Mouse (Mus musculus) limb, embryonic 14.5 days (tissue): ENCODE results near the gene Akap8l. TPM values are rescaled to one million over a fixed set of nuclear protein-coding genes. Genes with fewer than 3 reads are reported as not detected.

Experiments used
- ATAC-seq: fragments of 200-750 bp; cut with Nextera tagmentation; 2 replicates; pipeline ENCODE4 v1.8.0; 2017; ENCODE audit warnings: low read depth, moderate number of reproducible peaks, moderate TSS enrichment; ENCODE audit not compliant: low FRiP score
- DNase-seq: peaks from one replicate; pipeline ENCODE4 v3.0.0-alpha.2; 2015; ENCODE audit warnings: low spot score
- H3K27ac ChIP-seq: fragments of 300-500 bp; sonication (generic); replicated peaks from 2 replicates; pipeline ENCODE4 v1.5.1; 2014; ENCODE audit warnings: low read depth, mild to moderate bottlenecking, low read length, moderate library complexity, mixed read lengths
- H3K27me3 ChIP-seq: fragments of 300-500 bp; sonication (generic); 2 replicates; pipeline ENCODE4 v1.6.1; 2014; ENCODE audit warnings: low read length, mixed read lengths; ENCODE audit not compliant: control insufficient read depth, insufficient read depth
- H3K36me3 ChIP-seq: fragments of 300-500 bp; sonication (generic); 2 replicates; pipeline ENCODE4 v1.6.1; 2014; ENCODE audit warnings: mild to moderate bottlenecking, low read length, moderate library complexity, mixed read lengths; ENCODE audit not compliant: control insufficient read depth, insufficient read depth
- H3K4me1 ChIP-seq: fragments of 300-500 bp; sonication (generic); 2 replicates; pipeline ENCODE4 v1.6.1; 2014; ENCODE audit warnings: antibody characterized with exemption, low read length, mixed read lengths; ENCODE audit not compliant: control insufficient read depth, insufficient read depth
- H3K4me2 ChIP-seq: fragments of 300-500 bp; sonication (generic); replicated peaks from 2 replicates; pipeline ENCODE4 v1.6.1; 2014; ENCODE audit warnings: low read depth, mild to moderate bottlenecking, low read length, moderate library complexity; ENCODE audit not compliant: severe bottlenecking
- H3K4me3 ChIP-seq: fragments of 300-500 bp; sonication (generic); replicated peaks from 2 replicates; pipeline ENCODE4 v1.5.1; 2014; ENCODE audit warnings: low read length
- H3K9ac ChIP-seq: fragments of 300-500 bp; sonication (generic); 2 replicates; pipeline ENCODE4 v1.6.1; 2014; ENCODE audit warnings: mild to moderate bottlenecking, low read depth, low read length, moderate library complexity; ENCODE audit not compliant: severe bottlenecking
- H3K9me3 ChIP-seq: fragments of 300-500 bp; sonication (generic); 2 replicates; pipeline ENCODE4 v1.6.1; 2016; ENCODE audit warnings: low read length; ENCODE audit not compliant: control insufficient read depth
- POLR2A ChIP-seq: fragments of 200-500 bp; IDR thresholded peaks from 2 replicates; pipeline ENCODE4 v1.8.0; 2012; ENCODE audit warnings: inconsistent platforms, mild to moderate bottlenecking, moderate library complexity, borderline replicate concordance; ENCODE audit not compliant: insufficient read depth, insufficient read length; ENCODE audit errors: extremely low read depth
- WGBS: fragments of 180-500 bp; shearing (Covaris S2); extraction: QIAGEN DNeasy Blood & Tissue Kit; methylation state at CpG from one replicate; pipeline ENCODE4 v1.1.7; 2014; 5-methylcytosine and 5-hydroxymethylcytosine counted together
- polyA plus RNA-seq, 2 experiments: library from polyadenylated mRNA; depleted of rRNA in 1 of 2; stranded (reverse) in 1 of 2; unstranded in 1 of 2; fragments of >200 nt; fragmentation: Nextera tagmentation in 1 of 2; extraction: Ambion mirVana in 1 of 2; gene quantifications; 2 replicates each; pipeline versions ENCODE4 v1.2.1 to v1.2.3; 2012 to 2014

The Akap8l gene
- polyA plus RNA-seq, 2 experiments: 67.5 to 157 TPM

DNA sequence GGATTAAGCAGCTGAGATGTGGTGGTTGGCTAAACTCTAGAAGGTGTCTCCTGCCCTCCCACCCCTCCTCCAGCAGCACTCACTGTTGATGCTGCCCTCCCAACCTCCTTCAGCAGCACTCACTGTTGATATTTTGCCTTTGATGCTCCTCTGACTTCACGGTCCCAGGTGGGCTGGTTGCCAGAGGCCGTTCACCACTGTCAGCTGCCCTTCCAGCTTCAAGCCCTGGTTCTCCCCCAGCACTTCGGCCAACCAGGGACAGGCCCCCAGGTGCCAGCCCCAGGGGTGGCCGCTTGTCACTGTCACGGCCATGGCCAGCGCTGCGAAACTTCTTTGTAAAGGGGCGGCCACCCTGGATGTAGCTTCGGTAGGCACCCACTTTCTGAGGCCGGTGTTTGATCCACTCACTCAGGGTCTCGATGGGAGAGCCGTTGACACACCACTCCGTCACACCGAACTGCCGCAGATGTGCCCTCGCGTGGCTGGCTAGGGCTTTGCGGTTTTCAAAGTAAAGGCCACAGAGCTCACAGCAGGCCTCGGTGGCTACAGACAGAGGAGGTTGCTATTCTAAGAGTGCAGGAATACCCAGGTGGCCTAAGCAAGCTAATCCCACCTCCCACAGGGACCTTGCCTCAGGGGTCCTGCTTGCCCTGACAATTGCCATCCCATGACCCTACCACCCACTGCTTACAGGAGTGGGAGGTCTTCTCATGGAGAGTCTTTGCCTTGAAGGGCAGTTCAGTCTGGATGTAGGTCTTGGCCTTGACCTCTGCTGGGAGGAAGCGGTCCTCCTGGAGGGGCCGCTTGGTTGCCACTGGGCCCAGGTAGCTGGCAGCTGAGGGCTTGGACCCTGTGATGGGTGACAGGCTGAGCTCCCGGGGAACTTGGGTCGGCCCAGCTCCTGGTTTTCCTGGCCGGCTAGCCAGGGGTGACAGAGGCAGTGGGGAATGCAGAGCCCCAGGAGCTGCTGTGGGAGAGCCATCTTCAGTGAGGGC, 6.7 kb upstream of the Akap8l start:
- 88% methylated on average over 22 of the region's 24 CpGs for WGBS
- no peaks in the 10 kb centered on the region for H3K27me3 ChIP-seq
- no peak overlapping the region for H3K4me3 ChIP-seq
- no peaks in the 10 kb centered on the region for H3K9me3 ChIP-seq
- H3K36me3 ChIP-seq: peaks cover 88% of the 10 kb centered on the region
- TF ChIP-seq POLR2A: no peak
- H3K4me2 ChIP-seq: no peak overlapping the region
- ATAC-seq (no peak), DNase-seq (no peak)
- no peaks in the 10 kb centered on the region for H3K4me1 ChIP-seq
- H3K27ac ChIP-seq: no peak overlapping the region
- no peak overlapping the region for H3K9ac ChIP-seq

DNA sequence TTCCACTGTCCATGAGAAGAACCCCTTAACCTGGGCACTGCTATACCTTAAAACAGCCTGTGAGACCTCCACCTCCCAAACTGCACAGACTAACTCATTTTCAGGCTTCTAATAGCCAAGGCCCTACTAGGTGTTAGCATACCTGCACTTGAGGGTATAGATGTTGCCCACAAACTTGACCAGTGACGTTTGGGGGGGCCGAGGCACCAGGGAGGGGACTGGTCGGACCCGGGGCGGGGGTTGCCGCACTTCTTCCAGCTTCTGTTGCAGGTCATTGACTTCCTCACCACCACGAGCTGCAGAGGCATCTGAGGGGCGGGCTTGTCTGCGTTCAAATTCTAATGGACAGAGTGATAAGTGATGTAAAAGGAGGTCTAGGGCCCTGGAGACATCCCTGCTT, 5.9 kb upstream of the Akap8l start:
- no peaks in the 10 kb centered on the region for H3K4me1 ChIP-seq
- no peak for DNase-seq
- no peaks in the 10 kb centered on the region for H3K9me3 ChIP-seq
- H3K4me3 ChIP-seq: no peak overlapping the region
- no peak for ATAC-seq
- H3K27ac ChIP-seq: no peak overlapping the region
- peaks cover 80% of the 10 kb centered on the region for H3K36me3 ChIP-seq
- TF ChIP-seq POLR2A: no peak
- H3K4me2 ChIP-seq: no peak overlapping the region
- no peaks in the 10 kb centered on the region for H3K27me3 ChIP-seq
- H3K9ac ChIP-seq: no peak overlapping the region
- WGBS: 90% methylated on average over 9 of the region's 9 CpGs

DNA sequence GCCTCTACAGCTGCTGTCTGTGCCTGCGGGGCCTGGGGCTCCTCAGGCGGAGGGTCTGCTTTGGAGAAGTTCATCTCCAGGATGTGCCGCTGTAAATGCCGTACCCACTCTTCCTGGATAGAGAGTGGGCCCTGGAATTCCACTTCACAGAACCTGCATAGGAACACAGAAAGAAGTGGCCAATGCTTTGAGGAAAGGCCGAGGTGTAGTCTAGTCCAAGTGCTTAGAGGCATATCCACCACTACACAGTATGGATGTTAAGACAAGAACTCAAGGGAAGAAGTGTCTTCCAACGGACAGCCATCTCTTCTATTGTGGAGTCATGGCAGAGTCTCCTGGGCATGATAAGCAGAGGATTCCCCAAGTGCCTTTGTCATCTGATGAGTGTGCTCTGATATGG, 4.6 kb upstream of the Akap8l start:
- TF ChIP-seq POLR2A: no peak
- DNase-seq: no peak
- Histone ChIP-seq H3K36me3 (peaks cover 68% of the 10 kb centered on the region), H3K4me3 (no peak overlapping the region), H3K27me3 (no peaks in the 10 kb centered on the region), H3K4me2 (no peak overlapping the region), H3K4me1 (no peaks in the 10 kb centered on the region), H3K9me3 (no peaks in the 10 kb centered on the region), H3K27ac (no peak overlapping the region), H3K9ac (no peak overlapping the region)
- no peak for ATAC-seq
- WGBS: 94% methylated on average over 6 of the region's 6 CpGs

DNA sequence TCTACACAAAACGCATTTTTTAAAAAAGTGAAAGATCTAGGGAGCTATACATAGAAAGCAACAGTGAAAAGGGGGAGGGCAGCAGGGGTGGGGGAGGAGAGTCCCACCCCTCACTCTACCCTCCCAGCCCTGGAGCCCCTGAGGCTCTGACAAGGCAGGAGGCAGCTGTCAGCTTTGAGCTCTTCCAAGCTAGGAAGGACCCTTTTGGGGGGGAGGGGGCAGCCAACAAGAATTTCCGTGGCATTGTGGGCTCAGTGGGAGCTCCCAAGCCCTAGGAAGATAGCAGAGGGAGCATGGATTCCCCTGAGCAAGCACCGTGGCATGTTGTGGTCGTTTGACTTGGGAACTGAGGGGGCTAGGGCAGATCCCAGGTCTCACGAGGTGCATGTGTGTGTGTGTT, 3.8 kb upstream of the Akap8l start:
- Histone ChIP-seq H3K27me3 (no peaks in the 10 kb centered on the region), H3K4me3 (no peak overlapping the region), H3K9me3 (no peaks in the 10 kb centered on the region), H3K4me1 (peaks cover 3% of the 10 kb centered on the region), H3K36me3 (peaks cover 59% of the 10 kb centered on the region), H3K27ac (no peak overlapping the region), H3K9ac (no peak overlapping the region), H3K4me2 (no peak overlapping the region)
- ATAC-seq (no peak), DNase-seq (no peak)
- 72% methylated on average over 5 of the region's 5 CpGs for WGBS
- no peak for TF ChIP-seq POLR2A

DNA sequence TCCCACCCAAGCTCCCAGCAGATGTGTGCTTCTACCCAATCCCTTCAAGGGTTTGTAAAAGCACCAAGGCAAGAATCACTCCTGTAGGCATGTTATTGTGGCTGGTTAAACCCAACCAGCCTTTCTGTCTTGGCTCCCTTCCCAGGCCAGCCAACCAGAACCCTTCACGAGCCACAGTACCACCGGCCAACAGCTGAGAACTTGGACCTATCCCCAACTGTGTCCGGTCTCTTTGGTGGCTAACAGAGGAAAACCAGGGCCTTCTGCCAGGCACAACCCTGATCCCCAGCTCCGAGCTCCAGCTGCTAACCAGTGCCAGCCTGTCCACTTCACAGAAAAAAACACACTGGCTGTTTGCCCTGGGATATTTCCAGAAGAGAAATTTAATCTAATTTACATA, 3.3 kb upstream of the Akap8l start:
- Histone ChIP-seq H3K9ac (no peak overlapping the region), H3K36me3 (peaks cover 54% of the 10 kb centered on the region), H3K27me3 (no peaks in the 10 kb centered on the region), H3K9me3 (no peaks in the 10 kb centered on the region), H3K4me2 (no peak overlapping the region), H3K27ac (no peak overlapping the region), H3K4me3 (no peak overlapping the region), H3K4me1 (peaks cover 5% of the 10 kb centered on the region)
- TF ChIP-seq POLR2A: no peak
- peak; percentile 51 for DNase-seq
- WGBS: 68% methylated on average over 4 of the region's 4 CpGs
- no peak for ATAC-seq
